Mouse (Mus musculus): ENCODE data around the gene Commd2. TPM values are rescaled to one million over a fixed set of nuclear protein-coding genes. Genes with fewer than 3 reads are reported as not detected.

Gene Commd2
- 13.0 TPM for polyA plus RNA-seq (2014; fragmentation: Illumina TruSeq; extraction: RNeasy Lipid Tissue Mini Kit (QIAGEN cat#74804); ENCODE audit: low read depth, low replicate concordance)

GRCm38 (mm10) chr3:57651231-57651864 lies at the start of gene Commd2:
TSS of gene Commd2 (minus strand) at chr3:57651715.

GRCm38 (mm10) chr3:57692719-57693118 lies 41.2 kb upstream of the Commd2 start, which contains the start of gene Ankub1:
TSS of gene Ankub1 (minus strand) at chr3:57692799.

Other genes starting within 250 kb of the Commd2 start
- gene Tm4sf4, start 226.4 kb downstream of the Commd2 start, polyA plus RNA-seq (2014; fragmentation: Illumina TruSeq; extraction: RNeasy Lipid Tissue Mini Kit (QIAGEN cat#74804); ENCODE audit: low read depth, low replicate concordance), result 3.4 TPM
- 36.8 TPM for gene Wwtr1, start 75.8 kb downstream of the Commd2 start, polyA plus RNA-seq (2014; fragmentation: Illumina TruSeq; extraction: RNeasy Lipid Tissue Mini Kit (QIAGEN cat#74804); ENCODE audit: low read depth, low replicate concordance)
- gene Ankub1, start 41.1 kb upstream of the Commd2 start, polyA plus RNA-seq (2014; fragmentation: Illumina TruSeq; extraction: RNeasy Lipid Tissue Mini Kit (QIAGEN cat#74804); ENCODE audit: low read depth, low replicate concordance), result not detected
- 251 TPM for gene Rnf13, start 84.3 kb upstream of the Commd2 start, polyA plus RNA-seq (2014; fragmentation: Illumina TruSeq; extraction: RNeasy Lipid Tissue Mini Kit (QIAGEN cat#74804); ENCODE audit: low read depth, low replicate concordance)
- 25.3 TPM for gene Pfn2, start 196.4 kb upstream of the Commd2 start, polyA plus RNA-seq (2014; fragmentation: Illumina TruSeq; extraction: RNeasy Lipid Tissue Mini Kit (QIAGEN cat#74804); ENCODE audit: low read depth, low replicate concordance)